Mouse (Mus musculus) embryonic fibroblast, embryonic 13.5 days (primary cell): Measurements from ENCODE around the gene Itgal.

Experiments used
- CTCF ChIP-seq: IDR thresholded peaks from 2 replicates; pipeline ENCODE4 v1.5.1; 2011; ENCODE audit warnings: mild to moderate bottlenecking, control low read depth, low read length, moderate library complexity, borderline replicate concordance; ENCODE audit not compliant: insufficient read depth
- POLR2A ChIP-seq: IDR thresholded peaks from 2 replicates; pipeline ENCODE4 v1.6.1; 2011; ENCODE audit warnings: low read depth, mild to moderate bottlenecking, control low read depth, low read length, moderate library complexity

DNA sequence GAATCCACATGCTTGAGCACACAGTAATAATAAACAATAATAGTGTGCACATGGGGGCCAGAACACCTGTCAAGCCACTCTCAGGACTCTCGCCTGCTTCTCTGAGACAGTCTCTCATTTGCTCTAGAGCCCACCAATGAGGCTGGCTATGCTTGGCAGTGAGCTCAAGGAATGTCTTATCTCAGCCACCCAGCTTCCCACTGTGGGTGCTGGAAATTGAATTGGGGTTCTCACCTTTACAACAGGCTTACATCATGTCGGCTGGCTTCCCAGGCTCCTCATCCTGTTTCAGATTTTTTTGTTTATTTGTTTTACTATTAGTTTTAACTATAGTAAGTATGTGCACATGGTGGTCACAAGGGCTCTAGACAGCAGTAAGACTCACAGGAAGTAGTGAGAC is 75.2 kb downstream of the Itgal start:
- no peak for TF ChIP-seq CTCF
- no peak; the same call in 1 of the 2 replicates for TF ChIP-seq POLR2A
